Mouse (Mus musculus) embryo, embryonic 10.5 days (tissue): ENCODE measurements around the gene Gm21976.
A peak's percentile ranks its signal among the peaks of the same experiment; 100 is the strongest.

Source experiments
- DNase-seq: peaks from one replicate; pipeline ENCODE4 v3.0.0-alpha.2; 2015; ENCODE audit warnings: low spot score

Gene Gm21976

DNA sequence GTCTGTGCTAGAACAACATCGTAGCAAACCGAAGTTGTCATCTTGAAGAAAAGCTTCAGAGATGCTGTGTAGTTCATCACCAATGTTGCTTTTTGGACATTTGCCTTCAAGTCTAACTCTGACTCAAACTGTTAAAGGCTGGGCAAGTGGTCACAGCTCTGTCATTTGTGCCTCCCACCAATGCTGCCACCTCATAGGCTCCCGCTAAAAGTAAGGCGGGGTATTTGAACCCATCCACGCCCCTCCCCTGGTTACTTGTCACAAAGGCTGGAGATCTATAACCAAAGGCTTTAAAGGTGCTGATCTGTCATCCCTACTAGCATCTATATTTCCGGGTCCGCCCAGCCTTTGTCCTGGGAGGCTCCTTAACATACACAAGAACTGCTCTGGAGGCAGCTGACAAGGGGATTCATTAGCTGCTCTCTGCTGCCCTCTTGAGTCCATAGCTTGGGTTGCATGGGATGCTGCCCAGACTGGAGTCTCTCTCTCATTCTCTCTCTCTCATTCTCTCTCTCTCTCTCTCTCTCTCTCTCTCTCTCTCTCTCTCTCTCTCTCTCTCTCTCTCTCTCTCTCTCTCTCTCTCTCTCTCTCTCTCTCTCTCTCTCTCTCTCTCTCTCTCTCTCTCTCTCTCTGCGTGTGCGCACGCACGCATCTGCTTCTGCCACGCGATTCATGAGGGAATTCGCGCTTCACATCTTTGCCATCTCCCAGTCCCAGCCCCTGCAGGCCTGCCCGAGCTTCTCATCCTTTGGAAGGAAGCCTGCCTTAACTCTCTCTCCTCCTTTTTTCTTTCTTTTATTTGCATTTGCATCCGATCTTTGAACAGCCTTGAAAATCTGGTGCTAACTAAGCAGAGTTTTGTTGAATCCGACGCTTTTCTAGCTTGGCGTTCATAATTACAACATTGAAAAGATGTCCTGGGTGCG lies 19.4 kb downstream of the Gm21976 start:
- peak; percentile 96 for DNase-seq

DNA sequence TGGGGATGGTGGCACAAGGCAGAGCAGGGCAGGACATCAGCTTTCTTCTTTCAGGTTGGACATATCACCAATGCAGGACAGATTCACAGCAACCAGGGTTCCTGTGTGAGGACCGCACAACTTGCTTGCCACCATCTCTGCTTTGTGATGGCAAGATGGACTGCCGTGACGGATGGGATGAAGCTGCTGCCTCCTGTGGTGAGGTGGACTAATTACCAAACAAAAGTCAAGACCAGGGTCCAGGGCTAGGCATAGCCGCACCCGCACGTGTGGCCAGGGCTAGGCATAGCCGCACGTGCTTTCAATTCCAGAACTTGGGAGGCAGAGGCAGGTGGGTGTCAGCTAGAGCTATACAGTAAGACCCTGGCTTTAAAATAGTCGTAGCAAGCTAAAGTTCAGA lies 25.6 kb downstream of the Gm21976 start:
- no peak for DNase-seq

DNA sequence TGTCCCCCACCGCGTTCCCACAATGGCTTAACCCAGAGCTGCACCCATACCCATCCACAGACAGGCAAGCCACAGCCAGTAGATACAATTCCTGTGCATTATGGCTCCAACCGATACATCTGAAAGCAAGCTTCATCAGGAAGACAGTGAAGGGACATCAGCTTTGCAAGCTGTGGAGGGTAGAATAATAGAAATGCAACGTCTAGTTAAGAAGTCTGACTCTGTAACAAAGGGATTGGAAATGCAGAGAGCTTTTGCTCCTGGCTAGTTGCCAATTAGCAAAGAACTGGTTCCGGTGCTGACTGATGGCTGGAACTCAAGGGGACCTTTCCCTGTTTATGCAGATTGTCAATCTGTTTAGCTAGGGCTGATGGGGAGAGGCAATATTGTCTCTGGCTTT lies 26.7 kb downstream of the Gm21976 start:
- no peak for DNase-seq

DNA sequence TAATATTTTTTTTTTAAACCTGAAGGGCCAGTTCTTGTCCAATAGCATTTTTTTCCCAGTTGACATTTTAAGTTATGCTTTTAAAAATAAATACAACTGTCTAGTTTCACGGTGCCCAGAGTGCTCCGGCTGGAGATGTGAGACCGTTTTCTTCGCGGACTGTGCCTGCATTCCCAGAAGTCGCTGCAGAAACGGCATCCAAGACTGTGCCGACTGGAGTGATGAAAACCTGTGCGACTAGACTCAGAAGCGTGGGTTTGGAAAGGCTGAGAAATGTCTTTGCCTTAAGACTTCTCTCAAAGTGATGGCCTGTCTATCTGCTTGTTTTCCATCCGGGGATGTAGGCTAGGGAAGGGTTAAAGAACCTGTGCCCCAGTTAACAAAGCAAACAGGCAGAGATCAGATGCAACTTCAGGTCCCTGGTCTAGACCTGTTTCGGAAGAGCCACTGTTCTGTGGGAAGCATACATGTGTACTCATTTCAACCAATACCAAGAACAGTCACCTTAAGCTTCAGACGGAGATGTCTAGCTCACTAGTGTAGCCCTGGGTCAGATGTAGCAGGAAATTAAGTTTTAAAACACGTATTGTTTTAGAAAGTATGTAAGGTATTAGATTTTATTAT lies 27.3 kb downstream of the Gm21976 start:
- DNase-seq: no peak

DNA sequence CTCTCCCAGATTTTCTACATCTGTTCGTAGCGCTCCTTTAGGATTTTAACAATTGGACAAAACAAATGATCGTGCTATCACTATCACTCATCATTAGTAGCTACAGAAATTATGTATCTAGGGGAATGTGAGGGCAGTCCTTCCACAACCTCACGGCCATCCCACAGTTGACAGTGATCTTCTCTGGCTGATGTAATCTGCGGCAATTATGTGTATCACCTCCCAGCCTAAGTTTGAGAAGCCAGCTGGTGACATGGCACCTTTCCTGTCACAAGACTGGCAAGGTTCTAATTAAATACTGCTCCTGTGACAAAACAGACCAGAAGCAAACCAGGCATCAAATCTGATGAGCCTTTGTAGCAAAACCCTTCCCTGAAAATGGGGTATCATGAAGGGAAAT lies 28.3 kb downstream of the Gm21976 start:
- DNase-seq: no peak

DNA sequence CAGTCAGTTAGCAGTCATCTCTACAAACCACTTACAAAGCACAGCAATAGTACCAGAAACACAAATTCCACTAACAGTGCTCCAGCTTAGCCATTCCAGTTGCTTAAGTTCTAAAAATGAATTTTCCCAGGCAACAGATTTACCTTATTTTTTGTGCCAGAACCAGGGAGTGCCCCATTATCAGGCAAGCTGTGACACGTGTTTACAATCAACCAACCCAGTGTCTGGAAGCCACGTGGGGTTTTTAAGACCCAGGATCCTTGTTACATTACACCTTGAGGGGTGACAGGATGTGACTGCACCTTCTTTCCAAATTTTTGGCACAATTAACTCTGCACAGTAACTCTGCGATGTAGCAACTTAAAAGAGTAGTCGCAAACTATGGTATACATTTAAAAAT lies 29.0 kb downstream of the Gm21976 start:
- DNase-seq: no peak

DNA sequence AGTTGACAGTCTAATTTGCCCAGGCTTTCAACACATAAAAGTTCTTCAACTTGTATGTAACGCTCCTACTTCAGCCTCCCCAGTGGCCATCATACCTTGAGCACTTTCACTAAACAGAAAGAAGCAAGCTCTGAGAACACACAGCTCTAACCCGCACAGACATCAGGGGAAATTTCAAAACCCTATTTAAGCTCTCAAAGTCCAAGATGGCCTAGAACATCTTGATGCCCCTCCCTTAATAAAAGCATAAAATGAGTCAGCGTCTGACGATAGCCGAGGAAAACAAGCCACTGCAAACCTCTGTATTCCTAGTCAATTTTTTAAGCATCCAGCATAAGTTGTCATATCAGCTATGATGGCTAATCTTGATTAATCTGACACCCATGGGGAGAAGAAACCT lies 31.9 kb downstream of the Gm21976 start:
- no peak for DNase-seq

DNA sequence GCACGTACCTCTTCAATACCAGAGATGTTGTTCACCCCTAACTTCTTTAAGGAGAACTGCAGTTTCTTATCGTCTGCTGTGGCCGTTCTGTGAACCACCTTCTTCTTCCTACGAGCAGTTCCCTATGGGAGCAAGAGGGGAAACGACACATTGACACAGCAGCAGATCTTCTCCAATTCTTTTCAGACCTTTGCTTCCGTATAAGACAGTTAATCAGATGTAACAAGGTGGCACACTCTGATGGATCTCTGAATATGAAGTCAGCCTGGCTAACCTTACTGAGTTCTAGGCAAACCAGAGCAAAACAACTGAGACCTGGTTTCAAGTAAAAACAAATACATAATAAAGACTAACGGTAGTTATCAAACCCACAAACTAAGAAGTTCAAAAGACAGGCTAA lies 33.9 kb downstream of the Gm21976 start:
- DNase-seq: no peak

DNA sequence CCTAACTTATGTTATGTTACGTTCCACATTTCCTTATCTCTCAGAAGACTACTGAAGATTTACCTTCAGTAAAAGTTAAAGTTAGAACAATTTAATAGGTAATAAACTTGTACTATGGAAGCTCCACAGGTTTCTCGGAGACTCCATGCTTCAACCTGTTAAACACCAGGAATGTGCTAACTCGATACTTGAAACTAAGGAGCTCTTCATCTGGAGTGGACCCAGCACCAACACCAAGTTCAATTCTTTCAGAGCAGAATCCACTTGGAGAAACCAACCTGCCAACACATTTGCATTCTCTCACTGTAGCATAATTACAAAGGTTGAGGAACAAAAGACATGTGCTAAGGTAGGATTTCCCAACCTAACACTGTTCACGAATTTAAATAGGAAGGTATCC lies 35.4 kb downstream of the Gm21976 start:
- no peak for DNase-seq

DNA sequence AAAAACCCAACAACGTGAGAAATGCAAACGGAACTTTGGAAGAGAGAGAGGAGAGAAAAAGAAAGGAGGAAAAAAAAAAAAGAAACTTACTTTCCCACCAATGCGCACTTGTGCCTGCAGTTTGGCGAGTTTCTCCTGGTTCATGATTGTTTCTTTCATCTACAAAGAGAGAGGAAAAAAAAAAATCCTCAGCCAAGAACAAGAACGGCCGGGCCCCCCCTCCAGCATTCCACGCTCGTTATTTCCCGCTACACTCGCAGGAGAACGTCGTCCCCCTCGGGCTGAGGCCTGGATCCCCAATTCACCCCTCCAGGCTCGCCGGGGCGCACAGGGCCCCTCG lies 36.4 kb downstream of the Gm21976 start:
- DNase-seq: no peak

DNA sequence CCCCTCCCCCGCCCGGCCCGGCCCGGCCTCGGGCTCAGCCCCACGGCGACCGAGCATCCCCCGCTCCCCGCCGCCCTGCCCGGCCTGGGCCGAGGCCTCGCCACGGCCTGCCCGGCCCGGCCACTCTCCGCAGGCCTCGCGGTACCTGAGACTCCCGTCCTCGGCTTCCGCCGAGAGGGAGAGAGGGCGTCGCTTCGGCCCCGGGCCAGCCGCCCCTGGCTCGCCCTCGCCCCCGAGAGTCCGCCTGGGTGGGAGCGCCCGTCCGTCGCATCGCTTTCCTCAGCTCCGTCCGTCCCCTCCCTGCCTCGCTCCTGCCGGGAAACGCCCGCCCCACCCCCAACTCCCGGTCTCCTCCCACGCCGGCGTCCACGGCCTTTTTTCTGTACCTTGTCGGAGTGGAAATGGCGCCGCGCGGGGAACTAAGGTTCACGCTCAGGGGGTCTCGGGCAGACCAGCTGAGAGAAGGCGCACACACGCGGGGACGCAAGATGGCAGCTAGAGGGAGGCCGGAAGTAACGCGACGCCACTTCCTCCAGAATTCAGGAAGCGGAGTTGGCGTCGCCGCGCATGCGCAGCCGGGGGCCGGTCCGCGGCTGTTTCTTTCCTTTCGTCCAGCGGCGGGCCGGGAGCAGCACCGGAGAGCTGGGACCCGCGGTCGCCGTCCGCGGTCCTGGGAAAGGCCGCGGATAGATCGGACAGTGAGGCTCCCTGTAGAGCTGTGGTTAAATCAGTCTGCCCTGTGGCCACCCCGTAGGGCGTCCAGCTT lies 37.0 kb downstream of the Gm21976 start, which contains the start of gene Btf3:
TSS of gene Btf3 (minus strand) at position 527 of the 766 bp plus-strand sequence.
- peak; percentile 96 for DNase-seq

DNA sequence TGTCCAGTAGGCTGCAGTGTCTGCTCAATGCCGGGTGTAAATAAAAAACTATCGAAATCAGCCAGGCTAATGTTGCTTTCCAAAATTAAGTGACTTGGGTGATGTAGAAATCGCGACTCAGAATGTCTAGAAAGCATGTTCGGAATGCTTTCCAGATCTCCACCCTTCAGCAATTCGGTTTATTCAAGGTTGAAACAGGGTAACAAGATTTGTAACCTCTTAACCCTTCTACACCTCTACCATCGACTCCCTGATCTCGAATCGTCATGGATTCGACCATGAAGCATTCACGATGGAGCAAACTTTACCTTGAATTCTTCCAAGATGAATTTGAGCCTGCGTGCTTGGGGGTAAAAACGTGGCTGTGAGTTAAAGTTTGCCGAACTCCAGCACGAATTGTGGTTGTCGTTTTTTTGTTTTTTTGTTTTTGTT lies 37.6 kb downstream of the Gm21976 start:
- DNase-seq: no peak

DNA sequence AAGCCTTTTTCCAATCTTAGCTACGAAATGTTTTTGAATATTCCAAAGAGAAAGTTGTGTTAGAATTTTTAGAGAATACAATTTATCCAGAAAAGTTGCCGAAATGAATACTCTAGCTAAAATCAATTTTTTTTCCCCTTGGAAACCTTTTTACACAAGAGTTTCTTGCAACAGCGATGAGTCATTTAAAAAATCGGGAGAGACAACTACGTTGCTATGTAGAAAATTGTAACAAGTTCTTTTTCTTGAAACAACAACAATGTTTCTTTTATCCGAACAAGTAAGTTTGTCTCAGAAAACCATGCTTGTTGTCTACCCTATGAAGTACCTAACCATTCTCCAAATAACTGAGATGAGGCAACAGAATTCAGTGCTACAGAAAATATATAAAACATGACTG lies 38.2 kb downstream of the Gm21976 start:
- no peak for DNase-seq

DNA sequence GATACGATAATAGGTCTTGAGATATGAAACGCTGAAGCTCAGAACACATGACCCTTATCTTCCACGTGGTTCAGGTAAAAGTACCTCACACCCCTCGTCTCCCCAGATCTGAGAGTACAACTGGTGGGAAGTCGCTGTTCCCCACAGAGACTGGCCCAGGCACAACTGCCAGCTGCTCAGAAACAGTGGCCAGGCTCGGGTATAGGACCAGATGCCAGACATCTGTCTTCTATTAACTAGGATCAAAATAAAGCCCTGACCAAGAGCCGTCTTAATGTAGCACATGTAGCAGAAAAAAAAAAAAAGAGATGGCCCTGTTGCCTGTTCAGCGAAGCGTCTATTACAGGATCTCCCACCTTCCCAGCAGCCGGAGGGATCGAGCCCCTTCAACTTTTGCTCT lies 45.3 kb downstream of the Gm21976 start:
- DNase-seq: peak; percentile 41

DNA sequence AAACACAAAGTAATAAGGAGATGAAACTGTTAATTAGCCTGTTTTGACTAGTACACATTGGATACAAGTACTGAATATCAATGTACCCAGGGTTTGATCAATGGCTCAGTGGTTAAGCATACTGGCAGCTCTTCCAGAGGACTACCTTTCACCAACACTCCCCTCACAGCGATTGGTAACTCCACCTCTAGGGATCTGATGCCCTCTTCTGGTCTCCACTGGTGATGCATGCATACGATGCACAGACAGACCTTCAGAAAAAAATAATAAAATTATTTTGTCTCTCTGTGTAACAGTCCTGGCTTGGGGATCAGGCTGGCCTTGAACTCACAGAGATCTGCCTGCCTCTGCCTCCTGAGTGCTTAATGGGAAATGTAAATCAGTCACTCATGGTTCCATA lies 52.4 kb downstream of the Gm21976 start:
- DNase-seq: peak; percentile 38

DNA sequence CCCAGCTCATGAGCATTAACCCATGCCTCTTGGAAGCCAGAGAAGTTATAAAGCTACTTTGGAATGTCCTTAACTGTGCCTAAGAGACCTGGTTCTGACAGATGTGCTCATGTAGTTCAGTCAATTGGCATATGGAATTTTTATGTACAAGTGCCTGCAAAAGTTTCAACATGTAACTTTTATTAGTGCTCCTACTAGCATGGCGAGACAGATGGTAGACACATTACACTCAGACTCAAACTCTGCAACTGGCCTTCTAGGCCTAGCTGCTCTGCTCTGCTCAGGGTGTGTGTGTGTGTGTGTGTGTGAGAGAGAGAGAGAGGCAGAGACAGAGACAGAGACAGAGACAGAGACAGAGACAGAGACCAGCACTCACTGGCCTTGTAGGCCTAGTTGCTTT lies 56.5 kb downstream of the Gm21976 start:
- no peak for DNase-seq

DNA sequence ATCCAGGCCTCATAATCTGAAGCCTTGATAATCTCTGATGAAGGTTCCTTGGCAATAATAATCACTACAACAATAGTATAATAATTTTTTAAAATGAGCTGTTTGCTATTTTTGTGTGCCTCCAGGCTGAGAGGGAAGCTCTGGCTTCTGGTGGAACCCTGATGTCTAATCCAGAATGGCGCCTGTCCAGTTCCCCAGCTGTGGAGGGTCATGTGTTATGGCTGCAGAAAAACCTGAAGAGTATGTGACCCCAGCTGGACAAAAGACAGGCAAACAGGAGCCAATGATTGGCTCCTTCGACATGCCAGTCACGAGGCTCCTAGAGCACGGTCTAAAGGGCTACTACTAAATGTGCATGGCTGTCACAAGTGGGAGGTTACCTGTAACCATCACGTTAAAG lies 60.8 kb downstream of the Gm21976 start:
- DNase-seq: no peak

DNA sequence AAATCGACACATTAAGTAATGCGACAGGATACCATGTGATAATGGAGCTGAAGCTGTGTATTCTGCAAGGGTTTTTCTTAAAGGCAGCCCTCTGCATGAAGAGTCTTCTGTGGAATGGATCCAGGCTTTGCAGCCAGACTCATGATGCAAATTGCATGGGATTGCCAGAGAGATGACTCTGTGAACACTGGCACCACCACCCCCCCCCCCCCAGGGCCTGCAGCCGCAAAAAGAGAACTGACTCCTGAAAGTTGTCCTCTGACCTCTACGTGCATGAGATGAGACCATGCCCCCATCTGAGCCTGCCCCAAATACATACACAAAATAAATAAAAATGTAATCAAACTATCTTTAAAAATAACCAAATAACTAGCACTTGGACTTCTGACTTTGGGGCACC lies 69.8 kb downstream of the Gm21976 start:
- no peak for DNase-seq

DNA sequence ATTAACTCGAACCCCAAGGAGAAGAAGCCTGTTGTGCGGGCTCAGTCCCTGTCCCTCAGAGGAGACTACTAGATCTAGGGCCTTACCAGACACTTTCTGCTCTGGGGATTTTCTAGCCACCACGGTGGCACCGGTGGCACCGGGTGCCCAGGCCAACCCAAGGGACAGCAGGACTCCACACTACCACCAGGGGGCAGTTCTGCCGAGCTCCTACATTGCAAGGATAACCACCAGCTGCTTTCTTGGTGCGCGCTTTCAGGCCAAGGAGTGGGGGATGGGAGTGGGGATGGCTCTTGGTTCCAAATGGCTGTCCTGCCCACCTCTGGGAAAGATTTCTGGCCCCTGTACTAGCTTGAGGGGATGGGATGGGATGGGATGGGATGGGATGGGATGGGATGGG lies 71.8 kb downstream of the Gm21976 start:
- DNase-seq: peak; percentile 73

DNA sequence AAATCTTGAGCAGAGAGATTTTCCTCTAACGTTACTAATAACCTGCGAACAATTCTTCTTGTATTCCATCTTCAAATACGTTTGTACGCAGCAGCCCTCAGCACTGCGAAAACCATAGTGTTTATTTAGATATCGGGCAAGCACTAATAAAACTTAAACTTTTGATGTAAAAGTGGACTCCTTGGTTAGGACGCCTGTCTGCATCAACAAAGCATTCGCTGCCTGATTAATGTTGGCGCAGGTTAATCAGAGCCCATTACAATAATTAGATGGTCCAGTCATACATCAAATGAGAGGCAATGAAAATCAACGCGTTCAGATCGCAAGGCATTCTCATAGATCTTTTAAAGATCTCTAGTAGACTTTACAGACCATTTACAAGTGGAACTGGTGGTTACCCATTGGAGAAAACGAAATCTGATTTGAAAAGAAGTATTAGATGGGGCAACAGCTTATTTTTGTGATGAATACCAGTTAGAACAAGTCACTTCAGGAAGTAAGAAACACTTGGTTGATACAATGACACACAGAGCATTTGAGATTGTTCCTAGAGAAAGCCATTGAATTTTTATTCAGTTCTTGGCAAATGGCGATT lies 72.8 kb downstream of the Gm21976 start:
- peak; percentile 58 for DNase-seq

DNA sequence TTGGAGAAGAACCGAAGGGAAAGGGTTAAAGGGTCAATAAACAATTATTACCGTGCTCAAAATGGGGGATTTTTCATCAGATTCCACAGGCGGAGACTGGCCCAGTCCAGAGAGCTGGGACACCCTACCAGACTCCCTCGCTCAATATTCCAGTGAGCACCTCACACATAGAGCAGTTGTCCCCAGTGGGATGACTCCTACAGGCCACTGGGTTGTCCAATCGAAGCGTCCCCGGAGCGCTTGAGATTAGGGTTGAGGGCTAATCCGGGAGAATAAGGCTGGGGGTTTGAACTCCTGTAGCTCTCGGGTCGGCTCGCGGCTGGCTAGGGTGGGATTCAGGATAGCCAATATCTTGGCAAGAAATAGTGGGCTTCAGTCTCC lies 74.0 kb downstream of the Gm21976 start:
- DNase-seq: no peak

DNA sequence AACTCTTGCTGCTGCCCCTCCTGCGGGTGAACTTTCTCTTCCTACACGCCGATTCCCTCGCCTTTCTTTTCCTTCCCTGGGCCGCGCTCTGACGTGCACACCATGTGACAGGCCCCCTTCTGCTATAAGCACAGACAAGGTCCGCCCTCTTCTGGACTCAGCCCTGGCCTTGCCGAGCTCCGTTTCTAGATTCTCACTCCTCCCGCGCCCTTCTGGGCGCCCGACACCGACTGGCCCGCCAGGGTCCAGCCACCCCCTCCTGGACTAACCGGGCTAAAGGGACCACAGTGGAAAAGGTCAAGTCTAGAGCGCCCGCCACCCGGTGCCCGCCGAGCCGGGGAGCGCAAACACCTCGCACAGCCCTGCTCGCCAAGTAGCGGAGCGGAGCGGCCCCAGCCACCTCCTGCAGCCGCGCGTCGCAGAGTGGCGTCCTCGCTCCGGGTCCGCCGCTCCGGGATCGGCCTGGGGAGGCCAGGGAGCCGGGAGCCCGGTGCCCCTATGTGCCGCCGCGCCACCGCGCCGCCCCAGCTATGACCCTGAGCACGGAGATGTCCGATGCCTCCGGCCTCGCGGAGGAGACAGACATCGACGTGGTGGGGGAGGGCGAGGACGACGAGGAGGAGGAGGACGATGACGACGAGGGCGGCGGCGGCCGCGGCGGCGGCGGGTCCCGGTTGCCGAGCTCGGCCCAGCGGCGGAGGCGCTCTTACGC lies 74.6 kb downstream of the Gm21976 start, which contains the start of gene Foxd1:
TSS of gene Foxd1 (plus strand) at position 153 of the 712 bp plus-strand sequence.
- DNase-seq: peak; percentile 91
